Comparison of ENCODE assay signal across 21 mouse cellular contexts in the genomic region with DNA sequence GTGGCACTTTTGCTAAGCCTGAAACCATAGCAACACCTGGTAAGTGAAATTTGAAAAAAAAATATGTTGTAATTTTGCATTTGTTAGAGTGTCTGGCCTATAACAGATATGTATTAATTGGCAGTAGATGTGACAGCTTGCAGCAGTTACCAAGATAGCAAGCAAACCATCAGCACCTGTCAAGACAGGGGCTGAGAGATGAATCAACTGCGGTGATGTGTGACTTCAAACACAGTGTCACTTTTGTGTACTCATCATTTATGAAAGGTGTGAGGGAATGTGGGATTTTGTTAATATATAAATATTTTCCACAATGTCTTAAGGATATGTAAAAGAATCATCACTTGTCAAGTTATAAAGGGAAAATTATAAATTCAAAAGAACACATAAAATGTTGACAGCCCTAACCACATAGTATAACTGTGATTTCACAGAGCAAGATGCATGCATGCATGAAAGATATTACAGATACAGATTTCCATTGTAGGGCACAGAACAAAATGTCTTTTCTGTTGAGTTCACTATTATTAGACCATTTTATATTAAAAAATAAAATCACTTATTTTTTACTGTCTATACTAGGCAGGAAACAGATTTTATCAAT.
DNase-seq lines count a peak whose midpoint lies in the region; ATAC-seq and TF ChIP-seq lines count a peak whose summit lies in the region.
"Had no signal": no experiment of that assay in that cellular context is flagged by ENCODE, and none has a peak within 500 bp of the region (broad histone marks: within the 10 kb centered on the region; RNA-seq: fewer than 3 reads in every experiment).

No protein-coding gene starts in this region.

- no peak overlapping the region for H3K4me3 ChIP-seq in forebrain, postnatal 0 days (ENCODE audit: low read depth, low read length)
- no peak overlapping the region for H3K4me3 ChIP-seq in hindbrain, postnatal 0 days (ENCODE audit: low read length)
- H3K4me3 ChIP-seq: embryonic facial prominence, embryonic 13.5 days; heart, adult 2 months; heart, embryonic 15.5 days; hindbrain, embryonic 13.5 days; intestine, embryonic 15.5 days had no signal

- no peak overlapping the region for H3K9ac ChIP-seq in forebrain, postnatal 0 days
- H3K9ac ChIP-seq in hindbrain, postnatal 0 days (replicated peaks; ENCODE audit: low read length), result no peak overlapping the region
- H3K9ac ChIP-seq: embryonic facial prominence, embryonic 13.5 days; heart, embryonic 15.5 days; hindbrain, embryonic 13.5 days; intestine, embryonic 15.5 days had no signal

- no peak for TF ChIP-seq CTCF in brain, embryonic 14.5 days (IDR thresholded peaks at IDR 0.05; ENCODE audit: borderline replicate concordance, extremely low read depth, insufficient read depth, insufficient read length)
- no peak for TF ChIP-seq CTCF in forebrain, postnatal 0 days (IDR thresholded peaks at IDR 0.05; ENCODE audit: low read depth)
- no peak for TF ChIP-seq CTCF in hindbrain, postnatal 0 days (IDR thresholded peaks at IDR 0.05; ENCODE audit: low read depth)

- WGBS in forebrain, postnatal 0 days, result 55% methylated on average over 1 of the region's 1 CpGs
- WGBS in hindbrain, postnatal 0 days, result 87% methylated on average over 1 of the region's 1 CpGs

- no peaks in the 10 kb centered on the region for H3K9me3 ChIP-seq in forebrain, postnatal 0 days (ENCODE audit: low read length)
- H3K9me3 ChIP-seq in hindbrain, postnatal 0 days (ENCODE audit: low read length), result no peaks in the 10 kb centered on the region
- H3K9me3 ChIP-seq: embryonic facial prominence, embryonic 13.5 days; heart, embryonic 15.5 days; hindbrain, embryonic 13.5 days; intestine, embryonic 15.5 days had no signal

- no peak for TF ChIP-seq POLR2A in brain, embryonic 14.5 days (IDR thresholded peaks at IDR 0.05; ENCODE audit: borderline replicate concordance, extremely low read depth, insufficient read depth, insufficient read length, poor library complexity, severe bottlenecking)

- H3K4me2 ChIP-seq in forebrain, postnatal 0 days (ENCODE audit: low read depth), result no peak overlapping the region
- no peak overlapping the region for H3K4me2 ChIP-seq in hindbrain, postnatal 0 days (ENCODE audit: low read depth, low read length)
- H3K4me2 ChIP-seq: embryonic facial prominence, embryonic 13.5 days; heart, embryonic 11.5 days; heart, embryonic 15.5 days; hindbrain, embryonic 13.5 days; intestine, embryonic 15.5 days had no signal

- H3K36me3 ChIP-seq in forebrain, postnatal 0 days (ENCODE audit: insufficient read depth), result no peaks in the 10 kb centered on the region
- no peaks in the 10 kb centered on the region for H3K36me3 ChIP-seq in hindbrain, postnatal 0 days (ENCODE audit: insufficient read depth, low read length)
- H3K36me3 ChIP-seq: embryonic facial prominence, embryonic 13.5 days; heart, embryonic 15.5 days; hindbrain, embryonic 13.5 days; intestine, embryonic 15.5 days had no signal

- peak; percentile 0 for DNase-seq in layer of hippocampus, adult 9-10 months (ENCODE audit: low spot score)
- no peak for DNase-seq in layer of hippocampus, adult 8-10 months (ENCODE audit: low spot score in 2 of 2)
- DNase-seq in A20 (ENCODE audit: low read depth, low spot score), result peak; percentile 68
- peak; percentile 86 for DNase-seq in brain, embryonic 14.5 days (ENCODE audit: low read depth)
- DNase-seq in forebrain, postnatal 0 days, result peak; percentile 14
- DNase-seq in spleen, adult 18-20 months, result no peak
- DNase-seq in right cerebral cortex, postnatal 4 days, result no peak
- no peak for DNase-seq in hindbrain, postnatal 0 days (ENCODE audit: low spot score)
- DNase-seq: adrenal gland, adult 8-10 months; adrenal gland, postnatal 36 days; cerebellum, adult 11-12 months; cerebellum, adult 9-10 months; cerebellum, postnatal 25 days; gastrocnemius, postnatal 14 days; heart, adult 2 months; heart, postnatal 14 days had no signal

- no peaks in the 10 kb centered on the region for H3K27me3 ChIP-seq in forebrain, postnatal 0 days (ENCODE audit: insufficient read depth, low read length)
- no peaks in the 10 kb centered on the region for H3K27me3 ChIP-seq in hindbrain, postnatal 0 days (ENCODE audit: insufficient read depth, low read length)
- H3K27me3 ChIP-seq: embryonic facial prominence, embryonic 13.5 days; heart, embryonic 15.5 days; hindbrain, embryonic 13.5 days; intestine, embryonic 15.5 days had no signal

- no peaks in the 10 kb centered on the region for H3K4me1 ChIP-seq in forebrain, postnatal 0 days (ENCODE audit: insufficient read depth)
- H3K4me1 ChIP-seq in hindbrain, postnatal 0 days (ENCODE audit: insufficient read depth, low read length), result no peaks in the 10 kb centered on the region
- H3K4me1 ChIP-seq: embryonic facial prominence, embryonic 13.5 days; heart, embryonic 15.5 days; hindbrain, embryonic 13.5 days; intestine, embryonic 15.5 days had no signal

- ATAC-seq in forebrain, postnatal 0 days, result peak; percentile 45; the same call in 1 of the 2 replicates
- no peak for ATAC-seq in hindbrain, postnatal 0 days
- ATAC-seq: intestine, embryonic 15.5 days had no signal

- H3K27ac ChIP-seq in forebrain, postnatal 0 days (ENCODE audit: low read depth, low read length), result no peak overlapping the region
- H3K27ac ChIP-seq in hindbrain, postnatal 0 days, result no peak overlapping the region
- H3K27ac ChIP-seq: embryonic facial prominence, embryonic 13.5 days; heart, adult 2 months; heart, embryonic 15.5 days; hindbrain, embryonic 13.5 days; intestine, embryonic 15.5 days had no signal

Comparison
In these comparisons a context has a peak if more than half of its experiments do, and no peak if none do; other contexts are left out.
1. DNase-seq: peak in layer of hippocampus, adult 9-10 months (single experiment), A20 (single experiment), brain, embryonic 14.5 days (single experiment) and forebrain, postnatal 0 days (single experiment); none in layer of hippocampus, adult 8-10 months (0 of 2), spleen, adult 18-20 months (0 of 2), right cerebral cortex, postnatal 4 days (single experiment) and hindbrain, postnatal 0 days (single experiment).